Mouse (Mus musculus) gonadal fat pad, adult 2 months (tissue): ENCODE measurements around the gene Pitpnm2. TPM values are rescaled to one million over a fixed set of nuclear protein-coding genes. Genes with fewer than 3 reads are reported as not detected.
"Not testable (repeated sequence)": the region's sequence is repeated elsewhere in the genome, so short reads cannot be mapped to it uniquely, and the experiment has no call there.

ENCODE experiments used
- DNase-seq: peaks from one replicate; pipeline ENCODE4 v3.0.0-alpha.2; 2012; ENCODE audit warnings: low read depth
- polyA plus RNA-seq: library from polyadenylated mRNA; depleted of rRNA; stranded (reverse); fragments of >200 nt; gene quantifications from 2 replicates; pipeline ENCODE4 v1.2.3, GENCODE M21; 2012

The Pitpnm2 gene
- polyA plus RNA-seq, 1 experiment, result 42.9 TPM

DNA sequence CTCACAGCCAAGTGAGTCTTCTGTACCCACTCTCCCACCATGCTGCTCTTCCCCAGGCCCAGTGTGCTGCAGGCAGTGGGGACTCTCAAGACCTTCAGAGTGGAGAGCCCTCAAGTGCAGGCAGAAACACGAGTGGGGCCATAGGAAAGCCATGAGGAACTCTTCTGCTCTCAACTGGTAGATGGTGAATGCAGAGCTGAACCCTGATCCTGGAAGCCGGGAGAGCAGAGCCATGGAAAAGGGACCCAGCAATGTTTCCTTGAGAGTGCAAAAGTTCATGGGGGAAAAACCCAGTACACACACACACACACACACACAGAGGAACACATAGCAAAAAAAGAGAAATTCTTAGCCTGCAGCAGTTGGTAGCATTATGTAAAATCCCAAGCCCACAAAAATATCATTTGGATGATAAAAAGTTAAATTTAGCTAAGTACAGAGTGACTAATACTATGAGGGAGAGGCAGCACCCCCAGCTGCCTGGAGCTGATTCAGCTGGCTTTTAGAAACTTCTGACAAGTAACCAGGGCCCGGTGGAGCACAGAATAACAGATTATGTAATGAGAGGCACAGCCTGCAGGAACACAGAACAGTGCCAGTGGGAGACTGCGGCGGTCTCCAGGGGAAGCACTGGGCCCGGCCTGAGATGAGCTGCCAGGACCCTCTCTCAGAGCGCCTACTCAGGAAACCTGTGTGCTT lies 28.4 kb downstream of the Pitpnm2 start:
- DNase-seq, result no peak

DNA sequence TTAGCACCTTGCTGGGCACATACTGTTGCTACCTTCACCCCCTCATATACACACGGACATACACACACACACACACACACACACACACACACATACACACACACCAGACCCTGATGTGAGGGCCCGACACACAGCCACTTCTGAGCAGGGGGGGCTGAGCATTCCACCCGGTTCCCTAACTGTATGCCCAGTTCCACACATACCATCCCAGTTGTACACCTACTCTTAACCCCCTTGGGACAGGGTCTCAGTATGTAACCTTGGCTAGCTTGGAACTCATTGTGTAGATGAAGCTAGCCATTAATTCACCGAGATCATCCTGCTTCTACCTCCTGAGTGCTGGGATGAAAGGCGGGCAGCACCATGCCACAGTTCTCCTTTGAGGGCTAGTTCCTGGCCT lies 29.0 kb downstream of the Pitpnm2 start:
- no peak for DNase-seq

DNA sequence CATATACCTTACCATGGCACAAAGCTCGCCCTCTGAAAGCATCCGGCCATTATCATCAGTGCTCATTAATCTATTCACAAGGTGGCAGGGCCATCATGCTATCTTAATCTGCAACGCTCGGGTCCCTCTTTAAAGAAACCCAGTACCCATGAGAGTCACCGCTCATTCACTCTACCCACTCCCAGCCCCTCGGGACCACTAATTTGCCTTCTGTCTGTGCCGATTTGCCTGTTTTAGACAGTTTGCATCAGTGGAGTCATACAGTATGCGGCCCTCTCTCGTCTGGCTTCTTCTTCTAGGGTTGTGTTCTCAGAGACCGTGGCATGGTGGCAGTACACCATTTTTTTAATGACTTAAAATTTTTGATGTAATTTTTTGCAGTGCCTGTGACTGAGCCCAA lies 30.1 kb downstream of the Pitpnm2 start:
- DNase-seq, result no peak

- no peak for DNase-seq
Observed at GRCm38 (mm10) chr5:124218986-124219385, 30.6 kb downstream of the Pitpnm2 start.

DNA sequence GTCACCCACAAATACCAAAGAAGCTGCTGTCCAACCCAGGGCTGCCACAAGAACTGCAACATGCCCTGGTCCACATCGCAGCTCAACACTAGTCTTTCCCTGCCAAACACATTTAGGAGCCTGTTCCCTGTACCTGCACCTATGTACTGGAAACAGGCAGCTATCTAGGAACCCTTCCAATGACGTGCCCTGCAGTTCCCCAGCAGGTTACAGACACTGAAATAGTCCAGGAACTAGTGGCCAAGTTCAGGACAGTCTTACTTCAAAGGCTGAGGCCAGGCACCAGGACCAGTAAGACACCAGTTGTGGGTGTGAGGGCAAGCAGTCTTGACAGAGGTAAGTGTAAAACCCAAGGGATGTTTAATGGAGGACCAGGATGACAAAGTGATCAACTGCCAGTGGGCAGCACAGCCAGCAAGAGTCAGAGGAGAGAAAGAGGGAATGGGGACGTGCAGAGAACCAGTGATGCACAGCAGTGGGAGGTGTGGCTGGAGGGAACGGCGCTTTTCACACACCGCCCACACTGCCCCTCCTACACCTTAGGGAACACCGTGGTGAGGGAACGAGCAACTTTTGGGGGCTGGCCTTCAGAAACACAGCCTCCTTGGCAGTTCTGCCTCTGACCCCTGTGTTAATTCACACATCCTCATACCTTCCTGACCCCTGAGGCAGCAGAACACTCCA lies 31.9 kb downstream of the Pitpnm2 start:
- no peak for DNase-seq

GRCm38 (mm10) chr5:124217092-124217491 lies 32.5 kb downstream of the Pitpnm2 start:
- DNase-seq, result not testable (repeated sequence)

DNA sequence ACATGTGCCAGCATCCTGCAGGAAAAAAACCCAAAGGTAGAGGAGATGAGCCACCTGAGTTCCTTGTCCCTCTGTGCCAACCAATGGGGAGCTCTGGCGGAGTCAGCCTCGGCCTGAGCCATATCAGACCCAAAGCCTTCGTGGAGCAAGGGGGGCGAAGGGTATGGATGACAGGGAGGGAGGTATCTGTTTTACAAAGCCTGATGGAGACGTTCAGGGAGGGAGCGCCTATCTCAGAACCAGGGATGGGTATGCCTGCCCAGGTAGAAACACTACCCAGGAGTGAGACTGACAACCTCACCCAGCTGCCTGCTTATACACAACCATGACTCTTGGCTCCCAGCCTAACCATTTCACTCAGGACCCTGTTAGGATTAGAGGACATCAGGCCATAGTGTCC lies 33.2 kb downstream of the Pitpnm2 start:
- DNase-seq, result no peak

GRCm38 (mm10) chr5:124215647-124216046 lies 33.9 kb downstream of the Pitpnm2 start:
- no peak for DNase-seq

- no peak for DNase-seq
Observed at GRCm38 (mm10) chr5:124214516-124215145, 34.9 kb downstream of the Pitpnm2 start.

- DNase-seq, result no peak
Observed at GRCm38 (mm10) chr5:124213588-124214469, 35.7 kb downstream of the Pitpnm2 start.

DNA sequence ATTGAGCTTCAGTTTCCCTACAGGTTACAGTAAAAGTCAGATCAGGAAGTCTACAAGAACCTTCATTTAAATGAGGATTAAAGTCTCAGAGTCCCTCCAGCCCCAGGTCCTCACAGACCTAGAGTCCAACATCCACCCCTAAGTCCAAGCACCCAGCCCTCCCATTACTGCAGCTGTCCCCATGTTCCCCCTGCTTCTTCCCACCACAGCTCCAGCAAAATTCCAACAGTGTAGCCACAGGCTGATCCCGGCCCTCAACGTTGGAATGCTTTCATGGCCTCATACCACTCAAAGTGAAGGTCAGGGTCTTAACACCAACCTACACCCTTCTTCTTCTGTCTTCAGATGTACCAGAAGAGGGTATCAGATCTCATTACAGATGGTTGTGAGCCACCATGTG lies 37.9 kb downstream of the Pitpnm2 start:
- no peak for DNase-seq

DNA sequence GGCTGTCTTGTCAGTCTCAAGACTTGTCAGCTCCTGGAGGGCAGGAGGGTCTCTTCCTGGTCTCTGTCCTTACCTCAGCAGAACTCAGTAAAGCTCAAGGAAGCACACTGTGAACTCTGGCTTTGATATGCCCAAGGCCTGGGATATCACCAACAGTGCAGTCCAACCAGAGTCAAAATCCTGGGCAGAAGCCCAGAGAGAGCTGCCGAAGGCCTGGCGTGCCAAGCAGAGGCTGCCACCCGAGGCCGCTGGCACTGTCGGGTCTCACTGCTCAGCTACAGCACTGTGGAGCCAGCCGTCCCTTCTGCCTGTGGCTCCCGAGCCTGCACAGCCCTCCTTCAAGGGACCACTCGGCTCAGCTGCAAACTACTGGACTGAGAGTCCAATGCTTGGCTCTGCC lies 38.3 kb downstream of the Pitpnm2 start:
- no peak for DNase-seq

- no peak for DNase-seq
Observed at GRCm38 (mm10) chr5:124210281-124211016, 39.1 kb downstream of the Pitpnm2 start.

- no peak for DNase-seq
Observed at GRCm38 (mm10) chr5:124209850-124210249, 39.7 kb downstream of the Pitpnm2 start.

GRCm38 (mm10) chr5:124208030-124208429 lies 41.5 kb downstream of the Pitpnm2 start:
- no peak for DNase-seq

GRCm38 (mm10) chr5:124206481-124207038 lies 43.0 kb downstream of the Pitpnm2 start:
- DNase-seq, result no peak

- DNase-seq, result no peak
Observed at GRCm38 (mm10) chr5:124205809-124206380, 43.7 kb downstream of the Pitpnm2 start.

DNA sequence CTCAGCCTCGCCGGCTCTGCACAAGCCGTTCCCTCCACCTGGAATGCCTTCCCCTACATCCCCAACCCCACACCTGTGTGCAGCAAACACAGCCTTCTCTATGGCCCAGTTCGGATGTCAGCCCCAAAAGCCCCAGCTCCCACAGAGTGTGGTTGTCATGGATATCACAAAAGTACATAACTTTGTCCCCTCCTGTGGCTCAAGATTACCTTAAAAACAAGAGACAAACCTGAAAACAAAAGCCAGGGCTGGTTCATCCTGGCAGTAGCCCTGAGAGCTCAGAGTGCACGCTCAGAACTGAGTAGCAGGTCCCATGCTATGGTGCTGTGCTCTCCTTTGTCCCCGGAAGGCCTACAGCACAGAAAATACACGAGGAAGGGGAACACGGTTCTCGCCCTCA lies 44.3 kb downstream of the Pitpnm2 start:
- DNase-seq, result no peak

DNA sequence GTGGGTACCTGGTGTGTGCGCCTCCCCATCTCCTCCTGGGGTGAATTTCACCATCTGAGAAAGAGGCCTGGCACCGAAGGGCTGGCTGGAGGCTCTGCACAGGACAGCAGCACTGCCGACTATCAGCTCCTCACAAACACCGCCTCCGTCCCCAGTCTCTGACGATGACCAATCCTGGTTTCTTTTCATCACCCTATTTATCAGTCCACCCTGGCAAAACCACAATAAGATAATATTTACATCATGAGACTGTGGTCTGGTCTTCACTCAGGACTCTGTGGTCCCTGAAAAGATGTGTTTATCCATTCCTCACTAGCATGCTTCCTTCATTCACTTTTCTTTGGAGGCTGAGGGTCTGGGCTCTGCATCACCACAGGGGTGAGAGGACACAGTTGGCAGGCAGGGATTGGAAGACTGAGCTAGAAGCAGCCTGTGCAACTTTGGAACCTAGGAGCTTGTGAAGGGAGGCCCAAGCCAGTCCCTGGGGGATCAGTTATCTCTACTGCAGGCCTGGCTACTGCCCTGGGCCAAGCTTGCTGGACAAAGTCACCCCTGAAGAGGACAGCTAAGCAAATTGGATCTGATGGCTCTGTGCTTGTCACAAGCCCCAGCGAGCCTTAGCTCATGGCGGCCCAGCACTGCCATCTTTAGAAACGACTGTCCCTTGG lies 45.3 kb downstream of the Pitpnm2 start:
- no peak for DNase-seq

DNA sequence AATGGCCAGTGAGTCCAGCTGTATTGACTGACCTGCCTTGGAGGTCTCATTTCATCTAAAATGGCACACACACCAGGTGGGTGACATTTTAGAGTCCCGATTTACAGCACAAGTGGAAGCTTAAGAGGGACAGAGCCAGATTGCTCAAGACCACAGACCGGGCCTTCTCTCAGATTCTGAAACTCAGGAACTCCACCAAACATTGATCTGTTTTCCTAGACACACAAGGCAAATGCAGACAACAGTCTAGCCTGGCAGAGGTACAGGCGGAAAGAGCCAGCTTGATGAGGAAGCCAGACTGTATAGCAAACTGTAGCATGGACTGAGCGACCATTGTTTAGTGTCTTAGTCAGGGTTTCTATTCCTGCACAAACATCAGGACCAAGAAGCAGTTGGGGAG lies 46.3 kb downstream of the Pitpnm2 start:
- no peak for DNase-seq
